Mouse (Mus musculus): ENCODE measurements at regions not wholly inside any gene's neighbourhood (a gene's known extent, or its start where the extent isn't known, plus 50 kb on each side); places are given as distances from the start of the nearest gene placed in this dataset.

DNA sequence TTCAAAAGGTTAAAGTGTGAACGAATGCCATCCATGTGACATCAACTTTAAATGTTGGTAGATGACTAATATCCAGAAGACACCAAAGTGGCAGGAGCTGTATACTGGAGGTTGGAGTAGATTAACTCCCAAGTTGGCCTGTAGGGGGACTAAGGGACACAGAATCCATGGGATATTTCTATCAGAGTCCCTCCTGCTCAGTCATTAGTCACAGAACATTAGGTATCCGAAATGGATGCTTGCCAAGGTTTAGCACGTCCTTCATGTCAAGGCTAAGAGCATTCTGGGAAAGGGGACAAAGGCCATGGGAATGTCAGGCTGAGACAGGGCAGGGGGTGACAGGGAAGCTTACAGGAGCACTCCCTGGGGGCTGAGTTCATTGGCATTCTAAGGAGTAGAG is 211.8 kb downstream of the 1500009L16Rik start:
- no peak for DNase-seq
- H3K36me3 ChIP-seq (ENCODE audit: control insufficient read depth, insufficient read depth, low read length): no peaks in the 10 kb centered on the region
- 90% methylated on average over 3 of the region's 3 CpGs for WGBS

DNA sequence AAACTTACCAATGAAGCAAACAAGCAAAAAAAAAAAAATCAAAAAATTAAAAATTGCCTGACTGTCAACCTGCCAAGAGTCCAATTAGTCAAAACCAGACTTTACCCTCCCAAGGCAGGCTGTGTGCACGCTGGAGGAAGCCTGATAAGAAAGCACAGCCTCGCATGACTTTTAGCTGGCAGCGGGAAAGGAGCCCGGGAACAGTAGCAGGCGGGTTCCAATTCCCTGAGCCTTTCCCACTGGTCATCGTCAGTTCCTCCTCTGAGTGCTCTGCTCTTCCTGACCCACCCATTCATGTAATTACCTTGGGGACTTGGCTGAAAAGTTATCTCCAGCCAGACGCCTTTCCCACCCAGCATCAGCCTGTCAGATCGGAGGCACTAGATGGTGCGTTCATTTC is 214.5 kb downstream of the 1500009L16Rik start:
- 82% methylated on average over 9 of the region's 9 CpGs for WGBS

More for the DNA sequence above, 211.8 kb downstream of the 1500009L16Rik start:
- no peaks in the 10 kb centered on the region for H3K4me1 ChIP-seq (replicated peaks; ENCODE audit: control insufficient read depth, insufficient read depth, low read length)
- no peak for TF ChIP-seq POLR2A (IDR thresholded peaks at IDR 0.05; ENCODE audit: control insufficient read depth, extremely low read depth, insufficient read depth, low read length, poor library complexity)
- H3K27ac ChIP-seq (ENCODE audit: control insufficient read depth, insufficient read depth, low read length): no peak overlapping the region
- H3K27me3 ChIP-seq (ENCODE audit: control insufficient read depth, insufficient read depth, low read length): no peaks in the 10 kb centered on the region
- H3K4me3 ChIP-seq (ENCODE audit: control insufficient read depth, insufficient read depth, low read length): no peak overlapping the region

DNA sequence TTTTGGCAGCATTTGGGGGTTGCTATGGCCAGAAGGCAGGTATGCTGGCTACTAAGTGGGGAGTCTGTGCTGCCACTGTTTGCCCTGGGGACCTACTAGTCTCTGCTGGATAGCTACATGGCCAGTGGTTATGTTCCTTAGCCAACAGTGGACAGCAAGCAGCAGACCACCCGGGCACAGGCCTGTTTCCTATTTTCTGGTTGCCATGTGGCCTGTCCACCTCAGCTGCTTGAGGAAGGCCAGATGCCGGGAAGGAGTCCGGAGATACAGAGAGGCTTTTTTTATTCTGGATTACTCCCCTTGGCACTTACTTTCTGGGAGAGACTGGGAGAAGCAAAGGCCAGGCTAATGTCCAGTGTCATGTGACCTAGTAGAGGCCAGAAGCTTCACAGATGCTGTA is 219.4 kb downstream of the 1500009L16Rik start:
- H3K27me3 ChIP-seq (ENCODE audit: control insufficient read depth, insufficient read depth, low read length): no peaks in the 10 kb centered on the region
- no peak for DNase-seq
- no peaks in the 10 kb centered on the region for H3K36me3 ChIP-seq (ENCODE audit: control insufficient read depth, insufficient read depth, low read length)
- no peak overlapping the region for H3K27ac ChIP-seq (ENCODE audit: control insufficient read depth, insufficient read depth, low read length)
- TF ChIP-seq CTCF (IDR thresholded peaks at IDR 0.05; ENCODE audit: borderline replicate concordance, control insufficient read depth, extremely low read depth, insufficient read depth, low read length, poor library complexity) (no peak), POLR2A (IDR thresholded peaks at IDR 0.05; ENCODE audit: control insufficient read depth, extremely low read depth, insufficient read depth, low read length, poor library complexity) (no peak)
- WGBS: 93% methylated on average over 3 of the region's 3 CpGs
- no peaks in the 10 kb centered on the region for H3K4me1 ChIP-seq (replicated peaks; ENCODE audit: control insufficient read depth, insufficient read depth, low read length)
- no peak overlapping the region for H3K4me3 ChIP-seq (ENCODE audit: control insufficient read depth, insufficient read depth, low read length)

More for the DNA sequence above, 214.5 kb downstream of the 1500009L16Rik start:
- H3K27ac ChIP-seq (ENCODE audit: control insufficient read depth, insufficient read depth, low read length): no peak overlapping the region
- no peaks in the 10 kb centered on the region for H3K27me3 ChIP-seq (ENCODE audit: control insufficient read depth, insufficient read depth, low read length)
- H3K36me3 ChIP-seq (ENCODE audit: control insufficient read depth, insufficient read depth, low read length): no peaks in the 10 kb centered on the region
- H3K4me1 ChIP-seq (replicated peaks; ENCODE audit: control insufficient read depth, insufficient read depth, low read length): no peaks in the 10 kb centered on the region
- TF ChIP-seq CTCF (IDR thresholded peaks at IDR 0.05; ENCODE audit: borderline replicate concordance, control insufficient read depth, extremely low read depth, insufficient read depth, low read length, poor library complexity): no peak
- TF ChIP-seq POLR2A (IDR thresholded peaks at IDR 0.05; ENCODE audit: control insufficient read depth, extremely low read depth, insufficient read depth, low read length, poor library complexity): no peak
- no peak for DNase-seq
- H3K4me3 ChIP-seq (ENCODE audit: control insufficient read depth, insufficient read depth, low read length): no peak overlapping the region

DNA sequence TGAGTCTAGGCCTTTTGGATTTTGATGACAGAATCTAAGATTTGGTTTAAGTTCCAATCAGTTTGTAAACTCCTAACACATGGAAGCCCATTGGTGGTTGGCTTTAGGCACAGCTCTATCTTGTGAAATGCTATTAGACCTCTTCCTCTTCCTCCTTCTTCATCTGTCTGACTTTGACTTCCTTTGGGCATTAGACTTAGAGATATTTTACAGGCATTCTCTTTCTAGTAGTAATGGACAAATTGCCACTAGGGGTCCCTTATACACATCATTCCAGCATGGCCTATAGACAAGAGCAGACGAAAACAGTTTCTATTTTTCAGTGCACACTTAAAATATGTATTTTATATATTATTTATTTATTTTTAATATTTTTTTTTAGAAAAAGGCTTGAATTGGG is 221.5 kb downstream of the 1500009L16Rik start:
- no peak for DNase-seq
- Histone ChIP-seq H3K4me1 (replicated peaks; ENCODE audit: control insufficient read depth, insufficient read depth, low read length) (no peaks in the 10 kb centered on the region), H3K27ac (ENCODE audit: control insufficient read depth, insufficient read depth, low read length) (no peak overlapping the region), H3K36me3 (ENCODE audit: control insufficient read depth, insufficient read depth, low read length) (no peaks in the 10 kb centered on the region), H3K4me3 (ENCODE audit: control insufficient read depth, insufficient read depth, low read length) (no peak overlapping the region), H3K27me3 (ENCODE audit: control insufficient read depth, insufficient read depth, low read length) (no peaks in the 10 kb centered on the region)
- 91% methylated on average over 1 of the region's 1 CpGs for WGBS
- TF ChIP-seq CTCF (IDR thresholded peaks at IDR 0.05; ENCODE audit: borderline replicate concordance, control insufficient read depth, extremely low read depth, insufficient read depth, low read length, poor library complexity): no peak
- no peak for TF ChIP-seq POLR2A (IDR thresholded peaks at IDR 0.05; ENCODE audit: control insufficient read depth, extremely low read depth, insufficient read depth, low read length, poor library complexity)

DNA sequence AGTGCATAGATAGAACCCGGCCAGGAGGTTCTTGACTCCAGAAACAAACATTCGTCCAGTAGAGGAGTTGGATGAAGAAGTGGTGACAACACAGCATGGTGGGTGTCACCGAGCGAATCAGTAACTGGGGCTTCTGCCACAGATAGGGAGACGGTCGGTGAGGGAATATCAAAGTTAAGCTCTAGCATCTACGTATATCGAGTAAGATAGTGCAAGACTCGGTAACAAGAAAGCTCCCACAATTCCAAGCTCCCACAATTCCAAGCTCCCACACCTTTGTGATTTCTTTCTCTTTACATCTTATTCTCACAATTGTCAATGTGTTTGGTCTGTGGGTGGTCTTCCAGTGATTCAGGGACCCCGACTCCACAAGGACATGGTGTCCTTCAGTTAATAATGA is 222.2 kb downstream of the 1500009L16Rik start:
- WGBS: 97% methylated on average over 10 of the region's 10 CpGs
- no peaks in the 10 kb centered on the region for H3K4me1 ChIP-seq (replicated peaks; ENCODE audit: control insufficient read depth, insufficient read depth, low read length)
- no peak overlapping the region for H3K4me3 ChIP-seq (ENCODE audit: control insufficient read depth, insufficient read depth, low read length)
- H3K27me3 ChIP-seq (ENCODE audit: control insufficient read depth, insufficient read depth, low read length): no peaks in the 10 kb centered on the region
- H3K36me3 ChIP-seq (ENCODE audit: control insufficient read depth, insufficient read depth, low read length): no peaks in the 10 kb centered on the region
- DNase-seq: no peak
- H3K27ac ChIP-seq (ENCODE audit: control insufficient read depth, insufficient read depth, low read length): no peak overlapping the region
- TF ChIP-seq POLR2A (IDR thresholded peaks at IDR 0.05; ENCODE audit: control insufficient read depth, extremely low read depth, insufficient read depth, low read length, poor library complexity) (no peak), CTCF (IDR thresholded peaks at IDR 0.05; ENCODE audit: borderline replicate concordance, control insufficient read depth, extremely low read depth, insufficient read depth, low read length, poor library complexity) (no peak)

DNA sequence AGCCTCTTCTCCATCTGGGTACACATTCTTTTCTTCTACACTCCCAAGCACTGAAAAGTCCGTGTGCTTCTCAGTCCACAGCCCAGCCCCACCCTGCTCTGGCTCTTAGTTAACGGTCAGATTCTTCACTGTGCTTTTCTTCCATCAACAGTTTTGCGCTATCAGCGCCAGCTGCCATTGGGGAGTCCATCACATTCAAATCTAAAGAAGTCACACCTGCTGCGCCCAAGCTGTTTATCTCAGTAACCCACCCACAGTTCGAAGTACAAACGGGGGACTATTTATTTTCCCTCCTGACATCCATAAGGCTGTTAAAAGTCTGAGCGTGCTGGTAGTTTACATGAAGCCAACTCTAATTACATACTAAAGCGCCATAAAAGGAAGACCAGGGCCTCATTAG is 222.8 kb downstream of the 1500009L16Rik start:
- H3K4me3 ChIP-seq (ENCODE audit: control insufficient read depth, insufficient read depth, low read length): no peak overlapping the region
- H3K27me3 ChIP-seq (ENCODE audit: control insufficient read depth, insufficient read depth, low read length): no peaks in the 10 kb centered on the region
- TF ChIP-seq POLR2A (IDR thresholded peaks at IDR 0.05; ENCODE audit: control insufficient read depth, extremely low read depth, insufficient read depth, low read length, poor library complexity) (no peak), CTCF (IDR thresholded peaks at IDR 0.05; ENCODE audit: borderline replicate concordance, control insufficient read depth, extremely low read depth, insufficient read depth, low read length, poor library complexity) (no peak)
- no peaks in the 10 kb centered on the region for H3K4me1 ChIP-seq (replicated peaks; ENCODE audit: control insufficient read depth, insufficient read depth, low read length)
- no peak overlapping the region for H3K27ac ChIP-seq (ENCODE audit: control insufficient read depth, insufficient read depth, low read length)
- no peaks in the 10 kb centered on the region for H3K36me3 ChIP-seq (ENCODE audit: control insufficient read depth, insufficient read depth, low read length)
- DNase-seq: no peak
- WGBS: 95% methylated on average over 9 of the region's 9 CpGs

Data from thymus, adult 2 months (tissue).